Mouse (Mus musculus) retina, adult 2 months (tissue): ENCODE results near the gene Fam240b.
"Not testable (repeated sequence)": the region's sequence is repeated elsewhere in the genome, so short reads cannot be mapped to it uniquely, and the experiment has no call there.

Experiments
- DNase-seq: peaks from one replicate; pipeline ENCODE4 v3.0.0-alpha.2; 2012; ENCODE audit warnings: low read depth, low spot score

The Fam240b gene

GRCm38 (mm10) chr13:64497692-64498091 is at the start of gene Fam240b:
Gene Fam240b (minus strand): TSS chr13:64497792.
- DNase-seq: no peak

GRCm38 (mm10) chr13:64530139-64530538 is 32.5 kb upstream of the Fam240b start:
- no peak for DNase-seq

DNA sequence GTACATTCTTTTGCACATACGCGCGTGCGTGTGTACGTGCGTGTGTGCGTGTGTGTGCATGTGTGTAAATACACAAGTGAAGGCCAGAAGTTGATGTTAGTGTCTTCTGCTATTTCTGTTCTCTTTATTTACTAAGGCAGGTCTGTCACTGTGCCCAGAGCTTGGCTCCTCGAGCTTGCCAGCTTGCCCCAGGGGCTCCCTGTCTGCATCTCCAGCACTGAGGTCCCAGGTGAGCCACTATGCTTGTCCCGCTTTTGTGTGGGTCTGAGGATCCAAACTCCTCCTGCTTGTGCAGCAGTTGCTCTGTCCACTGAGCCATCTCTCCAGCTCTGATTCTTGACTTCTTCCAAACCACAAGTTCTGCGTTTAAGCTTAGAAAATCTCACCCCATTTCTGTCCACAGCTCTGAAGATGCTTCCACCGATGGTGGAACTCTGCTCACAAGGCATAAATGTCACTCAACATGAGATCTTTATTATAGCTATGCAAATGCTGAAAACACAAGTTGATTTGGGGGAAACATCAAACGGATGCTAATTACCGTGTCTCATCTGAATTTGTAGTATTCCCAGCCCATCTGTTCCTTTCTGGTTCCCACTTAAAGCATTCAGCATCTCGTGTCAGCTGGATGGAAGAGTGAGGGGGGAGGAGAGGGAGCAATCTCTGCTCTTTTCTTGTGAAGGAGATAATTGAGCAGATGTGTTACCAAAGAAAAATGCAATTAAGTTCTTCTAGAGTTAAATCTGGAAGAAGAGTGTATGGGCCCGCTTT is 29.1 kb upstream of the Fam240b start:
- no peak for DNase-seq

GRCm38 (mm10) chr13:64514247-64514646 is 16.7 kb upstream of the Fam240b start:
- no peak for DNase-seq

GRCm38 (mm10) chr13:64511616-64512015 is 14.0 kb upstream of the Fam240b start:
- DNase-seq: no peak

DNA sequence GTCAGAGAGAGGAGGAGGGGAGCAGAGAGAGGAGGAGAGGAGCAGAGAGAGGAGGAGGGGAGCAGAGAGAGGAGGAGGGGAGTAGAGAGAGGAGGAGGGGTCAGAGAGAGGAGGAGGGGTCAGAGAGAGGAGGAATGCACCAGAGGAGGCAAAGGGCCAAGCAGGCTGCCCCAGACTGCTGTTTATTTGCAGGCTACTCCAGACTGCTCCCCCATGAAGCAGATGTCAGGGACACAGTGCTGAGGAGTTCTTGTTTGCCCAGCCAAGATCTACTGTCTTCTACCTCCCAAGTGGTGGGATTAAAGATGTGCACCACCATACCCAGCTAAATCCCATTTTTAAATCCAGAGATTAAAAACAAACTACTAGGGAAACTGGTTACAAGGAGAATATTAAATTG is 9.8 kb upstream of the Fam240b start:
- no peak for DNase-seq

- no peak for DNase-seq
Observed at GRCm38 (mm10) chr13:64502833-64503232, 5.2 kb upstream of the Fam240b start.

- DNase-seq: no peak
Observed at GRCm38 (mm10) chr13:64493586-64493985, 4.0 kb downstream of the Fam240b start.

- no peak for DNase-seq
Observed at GRCm38 (mm10) chr13:64489886-64490285, 7.7 kb downstream of the Fam240b start.

- DNase-seq: no peak
Observed at GRCm38 (mm10) chr13:64479960-64480359, 17.6 kb downstream of the Fam240b start.

GRCm38 (mm10) chr13:64477968-64478367 is 19.6 kb downstream of the Fam240b start:
- DNase-seq: no peak

DNA sequence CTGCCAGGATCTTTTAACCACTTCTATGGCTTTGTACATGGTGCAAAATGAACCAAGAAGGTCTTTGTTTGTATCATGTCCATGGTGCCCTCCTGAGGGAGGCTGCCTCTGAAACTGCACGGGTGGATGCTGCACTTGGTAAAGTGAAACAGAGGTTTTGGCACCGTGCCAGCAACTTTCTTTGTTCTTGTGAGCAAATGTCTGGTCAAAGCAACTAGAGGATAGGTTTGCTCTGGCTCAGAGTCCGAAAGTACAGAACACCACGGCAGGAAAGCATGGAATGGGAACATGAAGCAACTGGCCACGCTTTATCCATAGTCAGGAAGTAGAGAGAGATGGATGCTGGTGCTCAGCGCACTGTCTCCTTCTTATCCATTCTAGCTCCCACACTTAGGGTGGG is 29.7 kb downstream of the Fam240b start:
- DNase-seq: no peak

GRCm38 (mm10) chr13:64465166-64465565 is 32.4 kb downstream of the Fam240b start:
- DNase-seq: peak; percentile 59

DNA sequence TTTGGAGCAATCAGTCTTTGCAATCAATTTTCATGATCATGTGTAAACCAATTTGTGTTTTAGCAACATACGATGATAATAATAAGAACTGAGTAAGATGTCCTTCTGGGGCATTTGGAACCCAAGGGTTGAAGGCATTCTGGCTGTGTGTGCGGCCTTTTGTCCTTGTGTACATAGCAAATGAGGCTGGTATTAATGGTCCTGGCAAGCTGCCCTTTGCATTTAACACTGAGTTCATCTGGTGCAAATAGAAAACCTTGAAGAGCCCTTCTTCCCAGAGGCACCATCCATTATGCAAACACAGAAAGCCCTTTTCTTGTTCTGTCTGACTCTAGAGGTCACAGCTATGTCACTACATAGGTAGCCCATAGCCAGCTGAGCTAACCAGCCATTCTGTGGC is 35.0 kb downstream of the Fam240b start:
- no peak for DNase-seq

DNA sequence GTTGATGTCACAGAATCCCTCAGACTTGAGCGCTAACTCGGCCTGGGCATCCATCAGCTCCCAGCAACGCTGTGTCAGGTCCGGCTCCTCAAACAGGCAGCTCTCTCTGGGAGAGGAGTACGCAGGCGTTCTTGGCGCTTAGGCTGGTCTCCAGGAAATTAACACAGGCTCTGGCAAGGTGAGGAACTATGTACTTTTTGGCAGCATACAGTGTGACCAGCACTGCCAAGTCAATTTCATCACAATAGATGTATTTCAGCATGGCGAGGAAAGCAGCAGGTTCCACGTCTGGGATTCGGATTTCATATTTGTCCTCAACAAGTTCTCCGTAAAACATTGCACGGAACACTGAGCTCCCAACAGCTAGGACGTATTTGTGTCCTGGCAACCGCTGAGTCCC is 39.4 kb downstream of the Fam240b start:
- DNase-seq: no peak

GRCm38 (mm10) chr13:64457225-64457978 is 40.2 kb downstream of the Fam240b start:
- not testable (repeated sequence) for DNase-seq

GRCm38 (mm10) chr13:64450001-64450794 is 47.4 kb downstream of the Fam240b start:
- no peak for DNase-seq

GRCm38 (mm10) chr13:64448729-64449128 is 48.9 kb downstream of the Fam240b start:
- no peak for DNase-seq

- DNase-seq: no peak
Observed at GRCm38 (mm10) chr13:64447947-64448346, 49.6 kb downstream of the Fam240b start.

DNA sequence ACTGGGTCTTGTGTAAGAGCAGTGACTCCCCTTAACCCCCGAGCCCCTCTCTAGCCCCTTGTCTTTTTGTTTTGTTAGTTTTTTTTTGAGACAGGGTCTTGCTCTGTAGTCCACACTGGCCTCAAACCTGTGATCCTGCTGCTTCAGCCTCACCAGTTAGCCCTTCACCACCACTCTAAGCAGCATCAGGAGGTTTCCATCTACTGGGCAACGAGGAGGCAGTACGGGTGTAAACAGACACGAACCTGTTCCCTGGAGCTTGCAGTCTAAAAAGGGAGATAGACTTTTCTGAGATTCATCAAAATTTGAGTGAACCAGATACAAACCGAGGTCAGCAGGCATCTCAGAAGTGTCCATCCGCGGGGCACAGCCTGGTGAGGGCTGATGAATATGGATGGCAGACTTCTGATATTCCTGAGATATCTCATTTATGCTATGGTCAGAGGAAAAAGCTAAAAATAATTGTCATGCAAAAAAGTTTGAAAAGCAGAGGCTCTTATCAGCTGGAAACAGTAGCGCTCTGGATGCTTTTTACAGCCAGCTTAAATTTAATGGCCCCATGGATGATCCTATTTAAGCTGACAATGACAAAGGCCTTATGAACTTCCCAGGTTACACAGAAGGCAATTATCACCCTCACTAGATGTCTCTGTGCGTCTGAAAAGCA is 52.2 kb downstream of the Fam240b start:
- no peak for DNase-seq

GRCm38 (mm10) chr13:64443263-64443894 is 54.2 kb downstream of the Fam240b start:
- peak; percentile 56 for DNase-seq
